Mouse (Mus musculus) cerebellum, adult (tissue): ENCODE results near the gene 3110001I22Rik.
"Not testable (repeated sequence)": the region's sequence is repeated elsewhere in the genome, so short reads cannot be mapped to it uniquely, and the experiment has no call there.

Experiments used
- ATAC-seq: cut with Nextera tagmentation; 2 replicates; pipeline ENCODE4 v1.9.2; 2017; ENCODE audit warnings: mild to moderate bottlenecking, moderate library complexity, mixed read lengths; ENCODE audit not compliant: insufficient number of reproducible peaks, low FRiP score, low TSS enrichment

The 3110001I22Rik gene

DNA sequence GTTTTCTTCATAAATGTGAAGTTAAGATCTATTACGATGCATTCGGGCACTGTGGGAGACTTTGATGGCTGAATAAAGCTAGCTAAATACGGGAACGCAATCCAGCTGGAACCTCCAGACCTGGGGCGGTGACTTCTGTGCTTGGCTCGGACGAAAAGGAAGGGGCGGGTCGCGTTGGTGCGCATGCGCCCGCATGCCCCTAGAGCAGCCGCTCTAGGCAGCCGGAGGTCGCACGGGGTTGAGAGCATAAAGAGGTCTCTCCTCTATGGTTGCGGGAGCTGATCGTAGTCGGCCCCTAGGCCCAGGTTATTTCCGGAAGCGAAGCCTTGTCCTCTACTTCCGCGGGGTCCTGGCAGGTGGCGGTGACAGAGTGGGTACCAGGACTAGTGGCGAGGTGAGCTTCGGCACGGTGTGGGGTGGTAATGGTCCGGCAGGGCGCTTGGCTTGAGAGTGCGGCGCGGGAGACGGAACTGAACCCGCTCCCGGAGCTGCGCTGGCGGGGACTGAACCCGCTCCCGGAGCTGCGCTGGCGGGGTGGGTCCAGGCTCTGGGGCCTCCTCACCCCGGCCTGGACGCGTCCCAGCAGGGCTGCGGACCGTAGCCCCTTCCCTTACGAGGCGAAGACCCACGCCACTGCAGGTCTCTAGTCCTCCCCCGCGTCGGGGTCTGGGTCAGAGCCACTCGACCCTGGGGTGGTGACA, at the start of gene 3110001I22Rik, which contains the start of gene Bfar:
TSS of gene 3110001I22Rik (plus strand) at position 245 of the 701 bp plus-strand sequence.
TSS of gene Bfar (plus strand) at position 174 of the 701 bp plus-strand sequence.
- peak; percentile 89 for ATAC-seq

DNA sequence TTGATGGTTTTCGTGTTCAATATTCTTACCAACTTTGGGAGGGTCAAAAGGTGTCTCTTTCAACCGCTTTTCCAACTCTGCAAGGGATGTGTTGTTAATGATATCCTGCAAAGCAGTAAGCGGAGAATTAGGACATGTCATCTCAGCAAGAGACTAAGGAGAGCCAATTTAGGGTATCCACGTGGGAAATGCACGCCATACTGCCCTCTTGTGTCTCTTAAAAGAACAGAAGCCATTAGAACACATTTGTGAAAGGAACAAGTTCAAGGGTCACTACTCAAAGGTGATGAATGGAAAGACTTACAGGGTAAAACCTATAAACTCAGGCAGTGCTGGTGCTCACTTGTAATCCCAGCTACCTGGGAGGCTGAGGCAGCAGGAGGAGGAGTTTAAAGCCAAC, 43.4 kb upstream of the 3110001I22Rik start:
- ATAC-seq: no peak

DNA sequence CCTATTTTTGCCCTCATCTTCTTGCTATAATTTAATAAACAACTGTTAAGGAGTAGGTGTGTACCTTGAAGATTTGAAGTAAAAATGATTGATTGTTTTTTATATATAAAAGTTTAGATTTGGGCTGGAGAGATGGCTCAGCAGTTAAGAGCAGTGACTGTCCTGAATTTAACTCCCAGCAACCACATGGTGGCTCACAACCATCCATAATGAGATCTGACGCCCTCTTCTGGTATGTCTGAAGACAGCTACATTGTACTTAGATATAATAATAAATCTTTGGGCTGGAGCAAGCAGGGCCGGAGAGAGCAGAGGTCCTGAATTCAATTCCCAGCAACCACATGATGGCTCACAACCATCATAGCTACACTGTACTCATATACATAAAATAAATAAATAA, 33.5 kb upstream of the 3110001I22Rik start:
- ATAC-seq: not testable (repeated sequence)

DNA sequence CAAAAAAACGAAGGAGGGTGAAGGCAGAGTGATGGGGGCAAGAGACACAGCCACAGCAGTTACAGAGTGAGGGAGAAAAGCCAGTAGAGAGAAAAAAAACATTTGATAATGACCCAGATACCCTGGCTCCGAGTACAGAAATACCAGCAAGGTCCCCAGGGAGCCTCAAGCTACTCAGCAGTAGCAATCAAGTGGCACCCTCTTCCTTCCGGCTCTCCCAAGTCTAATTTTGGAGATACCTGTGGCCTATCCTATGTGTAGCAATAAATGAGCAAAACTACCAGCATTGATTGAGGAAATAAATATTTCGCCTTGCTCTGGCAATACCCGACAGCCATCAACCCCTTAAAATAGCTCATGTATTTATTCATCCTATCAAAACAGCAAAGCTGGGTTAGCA, 32.2 kb upstream of the 3110001I22Rik start:
- ATAC-seq: no peak

DNA sequence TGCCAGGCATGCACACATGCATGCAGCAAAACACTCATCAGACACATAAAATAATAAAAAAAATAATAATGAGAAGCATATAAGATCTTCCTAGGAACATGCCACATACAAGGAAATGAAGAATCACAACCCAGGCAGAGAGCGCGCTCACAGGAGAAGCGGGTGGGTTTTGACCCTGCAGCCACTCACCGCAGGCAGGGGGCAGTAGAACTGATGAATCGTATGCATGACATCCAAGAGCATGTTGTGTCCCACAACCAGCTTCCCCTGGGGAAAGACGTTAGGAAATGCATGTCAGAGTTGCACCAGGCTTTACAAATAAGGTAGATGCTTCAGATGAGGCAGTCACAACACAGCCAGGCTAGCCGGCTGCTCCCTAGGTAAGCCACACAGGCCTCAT, 31.7 kb upstream of the 3110001I22Rik start:
- ATAC-seq: no peak

- ATAC-seq: no peak
Measured at GRCm38 (mm10) chr16:13644474-13644873, 27.3 kb upstream of the 3110001I22Rik start.

DNA sequence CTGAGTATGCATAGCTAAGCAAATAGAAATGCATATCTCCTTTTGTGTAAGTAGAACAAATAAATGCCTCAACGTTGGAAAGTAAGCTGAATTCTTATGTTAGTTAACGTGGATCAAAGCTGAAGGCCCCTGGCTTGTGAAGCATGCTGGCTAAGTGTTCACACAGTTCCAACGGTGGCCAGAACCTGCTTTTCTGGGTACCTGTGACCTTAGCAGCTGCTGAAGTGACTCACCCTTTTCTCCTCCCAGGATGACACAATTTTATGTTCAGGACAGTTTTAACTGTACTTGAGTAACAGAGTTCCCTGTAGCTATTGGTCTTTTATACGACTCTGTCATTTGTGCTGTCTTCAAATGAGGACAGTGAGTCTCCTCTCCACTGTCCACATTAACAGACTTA, 25.8 kb upstream of the 3110001I22Rik start:
- ATAC-seq: no peak

DNA sequence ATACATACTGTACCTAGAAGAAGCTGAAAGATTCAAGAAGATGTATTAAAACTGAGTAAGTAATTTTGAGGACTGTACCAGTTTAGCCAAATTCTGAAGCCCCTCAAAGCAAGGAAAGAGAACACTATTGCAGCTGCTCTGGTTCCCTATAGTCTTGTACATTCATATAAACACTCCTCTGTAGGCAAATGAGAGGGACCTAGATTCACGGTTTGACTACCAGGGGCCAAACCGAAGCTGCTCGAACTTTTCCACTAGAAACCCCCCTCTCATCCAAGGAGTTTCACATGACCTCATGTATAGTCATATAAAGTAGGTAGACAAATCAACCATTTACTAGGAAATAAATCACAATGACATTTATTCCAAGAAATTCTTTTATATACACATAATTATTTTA, 12.8 kb upstream of the 3110001I22Rik start:
- ATAC-seq: no peak

DNA sequence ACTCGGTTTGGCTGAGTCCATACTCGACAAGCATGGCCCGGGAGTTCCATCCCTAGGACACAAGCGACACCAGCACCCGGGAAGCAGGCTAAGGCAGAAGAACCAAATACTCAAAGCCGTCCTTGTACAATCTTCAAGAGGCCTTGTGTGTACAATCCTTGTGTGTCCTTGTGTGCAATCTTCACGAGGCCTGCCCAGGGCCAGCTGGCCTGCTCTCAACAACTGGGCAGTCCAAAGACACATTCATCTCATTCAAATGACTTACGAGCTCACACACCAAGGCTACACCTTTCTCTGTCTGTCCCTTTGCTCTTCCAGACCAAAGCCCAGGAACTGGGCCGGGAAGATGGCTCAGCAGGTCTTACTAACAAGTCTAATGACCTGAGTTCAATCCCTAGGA, 11.0 kb upstream of the 3110001I22Rik start:
- ATAC-seq: no peak

DNA sequence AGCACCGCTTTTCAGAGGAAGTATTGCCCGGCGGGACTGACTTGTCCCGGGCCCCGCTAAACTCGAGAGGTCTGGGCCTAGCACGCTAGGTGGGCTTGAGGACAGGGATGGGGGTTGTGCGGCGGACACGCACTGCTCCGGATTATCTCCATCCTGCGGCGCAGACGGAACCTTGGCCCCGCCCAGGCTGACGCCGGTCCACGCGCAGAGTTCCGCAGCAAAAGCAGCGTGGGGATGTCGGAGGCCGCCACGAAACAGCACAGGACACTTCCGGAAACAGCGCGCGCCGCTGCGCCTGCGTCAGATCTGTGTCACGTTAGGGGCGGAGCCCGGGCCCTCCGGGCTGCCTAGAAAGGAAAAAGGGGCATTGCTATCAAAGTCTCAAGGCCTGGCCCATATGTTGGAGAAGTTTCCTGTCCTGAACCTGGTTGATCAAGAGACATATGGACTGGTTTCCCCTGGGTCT, 3.8 kb upstream of the 3110001I22Rik start, which contains the start of gene Parn:
TSS of gene Parn (minus strand) at position 293 of the 466 bp plus-strand sequence.
- ATAC-seq: peak; percentile 90

DNA sequence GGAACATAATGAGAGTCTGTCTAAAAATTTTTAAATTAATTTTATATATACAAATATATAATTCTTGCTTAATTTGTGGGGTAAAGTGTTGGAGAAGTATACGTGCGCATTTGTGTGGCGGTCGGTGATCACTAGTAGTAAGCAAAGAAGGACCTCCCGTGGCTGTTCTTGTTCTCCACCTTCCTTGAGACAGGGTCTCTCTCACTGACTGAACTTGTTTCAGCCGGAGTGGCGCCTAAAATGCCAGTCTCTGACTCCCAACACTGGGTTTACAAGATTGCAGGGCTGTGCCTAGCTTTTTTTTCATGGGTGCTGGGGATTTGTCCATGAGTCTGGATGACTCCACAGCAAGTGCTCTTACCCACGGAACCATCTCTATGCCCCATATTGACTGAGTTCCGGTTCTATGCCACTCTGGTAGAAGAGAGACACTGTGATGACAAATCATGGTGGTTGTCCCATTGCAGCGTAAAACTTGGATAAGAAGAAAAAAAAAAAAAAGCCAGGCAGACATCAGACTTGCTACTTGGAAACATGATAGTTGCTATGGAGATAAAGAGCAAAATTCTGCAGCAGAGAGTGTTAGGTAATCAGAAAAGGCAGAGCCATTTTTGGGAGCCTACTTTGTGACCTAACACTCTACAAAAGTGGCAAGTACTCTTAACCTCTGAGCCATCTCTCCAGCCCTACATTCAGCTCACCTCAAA, 3.2 kb upstream of the 3110001I22Rik start:
- no peak for ATAC-seq

DNA sequence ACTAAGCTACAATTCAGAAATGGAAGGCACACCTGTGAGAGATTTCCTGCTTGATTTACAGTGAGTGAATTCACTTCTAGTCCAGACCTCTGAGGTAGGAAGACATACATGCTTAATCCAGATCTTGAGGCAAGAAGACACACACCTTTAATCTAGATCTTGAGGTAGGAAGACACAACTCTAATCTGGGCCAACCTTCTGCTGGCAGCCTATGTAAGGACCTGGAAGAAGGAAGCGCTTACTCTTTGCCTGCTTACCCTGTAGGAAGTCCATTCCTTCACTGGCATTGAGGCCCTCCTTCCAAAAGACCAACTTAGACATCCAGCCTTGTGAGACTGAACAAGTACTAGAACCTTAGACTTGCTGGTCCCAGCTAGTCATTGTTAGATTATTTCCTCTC, 2.4 kb upstream of the 3110001I22Rik start:
- no peak for ATAC-seq

- ATAC-seq: not testable (repeated sequence)
Measured at GRCm38 (mm10) chr16:13670896-13671295, 833 bp upstream of the 3110001I22Rik start.

DNA sequence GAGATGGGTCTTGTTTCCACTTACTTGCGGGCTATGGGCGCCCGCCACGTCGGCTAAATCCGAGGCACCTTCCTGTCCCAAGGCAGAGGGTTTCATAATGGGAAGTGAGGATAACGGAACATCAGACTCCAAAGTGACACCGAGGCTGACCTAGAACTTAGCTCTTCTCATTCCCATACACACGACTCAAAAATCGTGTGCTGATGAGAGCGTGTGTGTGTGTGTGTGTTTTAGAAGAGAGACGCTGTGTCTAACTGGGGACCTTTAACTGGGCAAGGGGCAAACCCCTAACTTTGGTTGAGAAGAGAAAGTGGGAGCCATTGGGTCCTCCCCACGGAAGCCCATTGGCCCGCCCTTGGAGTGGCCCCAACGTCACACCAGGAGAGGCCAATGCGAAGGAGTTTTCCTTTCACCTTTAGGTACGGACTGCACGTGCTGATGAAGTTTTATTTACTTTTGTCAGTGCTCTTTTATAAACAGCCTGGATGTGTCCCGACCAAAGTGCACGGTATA, 713 bp downstream of the 3110001I22Rik start:
- no peak for ATAC-seq

- ATAC-seq: no peak
Measured at GRCm38 (mm10) chr16:13673114-13673513, 1.4 kb downstream of the 3110001I22Rik start.

GRCm38 (mm10) chr16:13674511-13674910, 2.8 kb downstream of the 3110001I22Rik start:
- no peak for ATAC-seq

DNA sequence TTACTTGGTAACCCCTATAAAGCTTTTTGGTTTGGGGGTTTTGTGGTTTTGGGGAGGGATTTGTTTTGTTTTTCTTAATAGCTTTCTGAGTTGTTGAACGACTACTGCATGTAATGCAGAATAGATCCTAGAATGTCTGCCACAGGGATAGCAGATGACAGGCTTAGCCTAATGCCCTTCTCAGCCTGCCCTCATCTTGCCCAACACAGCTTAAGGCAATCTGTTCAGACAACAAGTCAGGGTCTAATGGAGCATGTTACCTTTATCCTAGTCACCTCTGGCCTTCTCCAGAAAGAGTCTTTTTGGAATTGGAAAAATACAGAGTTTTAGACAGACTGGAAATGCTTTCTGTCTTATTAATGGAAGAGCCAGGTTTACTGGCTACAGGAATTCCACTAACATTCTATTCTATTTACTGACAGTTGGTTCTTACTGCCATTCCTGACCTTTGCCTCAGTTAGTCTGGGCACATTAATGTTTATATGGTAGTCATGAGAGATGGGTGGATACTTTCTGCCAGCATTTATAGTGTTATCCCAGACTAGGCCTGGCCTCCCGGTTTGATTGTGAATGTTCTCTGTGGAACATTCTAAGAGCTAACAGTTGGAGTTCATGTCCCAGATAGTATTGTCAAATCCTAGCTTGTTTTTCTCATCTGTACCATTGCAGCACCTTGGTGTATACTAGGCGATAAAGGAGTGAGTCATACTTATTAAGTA, 7.0 kb downstream of the 3110001I22Rik start:
- ATAC-seq: no peak

- ATAC-seq: no peak
Measured at GRCm38 (mm10) chr16:13698998-13699397, 27.3 kb downstream of the 3110001I22Rik start.

DNA sequence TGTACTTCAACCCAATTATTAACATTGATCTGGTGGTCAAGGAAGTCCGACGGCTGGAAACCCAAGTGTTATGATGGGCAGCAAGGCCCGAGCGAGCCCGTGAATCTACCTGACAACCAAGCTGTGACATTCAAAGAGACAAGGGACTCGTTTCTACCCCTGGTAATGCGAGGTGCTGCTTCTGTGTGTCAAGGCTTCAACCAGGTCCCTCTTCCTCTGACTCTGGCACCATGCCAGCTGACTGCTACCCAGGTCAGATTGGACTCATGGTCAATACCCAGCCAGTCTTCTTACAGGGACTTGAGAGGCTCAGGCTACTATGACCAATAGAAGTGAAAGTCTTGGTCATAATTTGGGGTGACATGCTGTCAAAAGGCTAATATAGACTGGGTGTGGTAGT, 30.5 kb downstream of the 3110001I22Rik start:
- ATAC-seq: no peak

GRCm38 (mm10) chr16:13704676-13705075, 32.9 kb downstream of the 3110001I22Rik start:
- ATAC-seq: no peak

DNA sequence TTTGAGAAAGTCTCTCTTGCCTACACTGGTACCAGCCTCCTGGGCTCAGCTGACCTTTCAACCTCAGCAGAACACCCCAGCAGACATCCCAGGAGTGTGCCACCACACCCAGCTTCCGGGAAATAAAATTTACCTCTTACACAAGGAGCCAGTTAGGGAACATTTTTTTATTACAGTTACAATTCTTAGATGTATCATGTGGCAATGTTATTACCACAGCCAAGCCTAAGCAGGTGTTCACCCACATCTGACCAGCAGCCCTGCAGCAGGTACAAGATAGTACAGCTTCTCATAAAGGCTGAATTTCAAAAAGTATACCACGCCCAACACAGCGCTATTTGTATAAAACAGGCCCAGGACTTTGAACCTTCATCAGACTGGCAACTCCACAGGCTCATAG, 43.2 kb downstream of the 3110001I22Rik start:
- ATAC-seq: no peak
